In genomic region chr3:152259409-152259808, GRCm38 (mm10) we compare ENCODE assay signal across 8 mouse cellular contexts. TPM values are rescaled to one million over a fixed set of nuclear protein-coding genes. Genes with fewer than 3 reads are reported as not detected.
DNase-seq lines count a peak whose midpoint lies in the region; ATAC-seq and TF ChIP-seq lines count a peak whose summit lies in the region.
"Not testable (repeated sequence)": the region's sequence is repeated elsewhere in the genome, so short reads cannot be mapped to it uniquely, and the experiment has no call there.

No protein-coding gene starts in this region.

- not testable (repeated sequence) for H3K4me3 ChIP-seq in cerebellum, adult 2 months (replicated peaks; ENCODE audit: insufficient read depth, low read depth, low read length); layer of hippocampus, adult 2 months; lung, embryonic 14.5 days (ENCODE audit: low read depth, low read length)

- peak; percentile 60 to 75 for ATAC-seq in hematopoietic stem cell, adult 5-6 weeks (replicated peaks in 1 of 2; ENCODE audit: insufficient read depth in 1 of 2, low FRiP score in 2 of 2, low TSS enrichment in 1 of 2, low read depth in 1 of 2, poor library complexity in 2 of 2, severe bottlenecking in 2 of 2)
- peak; percentile 66 for ATAC-seq in lung, embryonic 14.5 days (ENCODE audit: insufficient read depth)

- not testable (repeated sequence) for H3K36me3 ChIP-seq in lung, embryonic 14.5 days (ENCODE audit: insufficient read depth)

- H3K4me2 ChIP-seq in lung, embryonic 14.5 days = not testable (repeated sequence)

- H3K4me1 ChIP-seq in cerebellum, adult 2 months (ENCODE audit: control insufficient read depth, insufficient read depth, low read length); lung, embryonic 14.5 days (ENCODE audit: insufficient read depth): not testable (repeated sequence)

- DNase-seq in MEL-GATA-1-ER (ENCODE audit: extremely low read depth, low read depth) = peak; percentile 88
- peak; percentile 47 to 67 for DNase-seq in cerebellum, adult 2 months
- peak; percentile 63 to 87 for DNase-seq in frontal cortex, adult 2 months (ENCODE audit: extremely low spot score in 1 of 2, low spot score in 1 of 2)
- DNase-seq in layer of hippocampus, adult 2 months (ENCODE audit: low spot score in 2 of 2) = peak; percentile 66 to 79
- DNase-seq in lung, embryonic 14.5 days = peak; percentile 94
- peak; percentile 50 for DNase-seq in retina, adult 2 months (ENCODE audit: low read depth, low spot score)
- peak; percentile 67 for DNase-seq in thymus, postnatal 25 days

- not testable (repeated sequence) for H3K9ac ChIP-seq in lung, embryonic 14.5 days

- H3K27me3 ChIP-seq in cerebellum, adult 2 months (ENCODE audit: control insufficient read depth, insufficient read depth, low read length); lung, embryonic 14.5 days (ENCODE audit: insufficient read depth, low read length): not testable (repeated sequence)

- peak; percentile 59; the same call in 1 of the 2 replicates for TF ChIP-seq CTCF in cerebellum, adult 2 months (IDR thresholded peaks at IDR 0.05; ENCODE audit: borderline replicate concordance, insufficient read depth, low read depth, low read length)
- peak; percentile 94 for TF ChIP-seq CTCF in layer of hippocampus, adult 2 months (conservative IDR thresholded peaks at IDR 0.05)
- peak; percentile 91 for TF ChIP-seq CTCF in lung, embryonic 14.5 days (IDR thresholded peaks at IDR 0.05; ENCODE audit: low read depth)

- H3K27ac ChIP-seq in cerebellum, adult 2 months (ENCODE audit: insufficient read depth, low read length); layer of hippocampus, adult 2 months; lung, embryonic 14.5 days (ENCODE audit: low read depth): not testable (repeated sequence)

- not testable (repeated sequence) for TF ChIP-seq POLR2A in cerebellum, adult 2 months (IDR thresholded peaks at IDR 0.05; ENCODE audit: borderline replicate concordance, insufficient read depth, low read length)

- 30% methylated on average over 8 of the region's 9 CpGs for WGBS in cerebellum, adult 2 months
- WGBS in lung, embryonic 14.5 days = 40% methylated on average over 7 of the region's 9 CpGs

- H3K9me3 ChIP-seq in lung, embryonic 14.5 days (ENCODE audit: low read depth, low read length) = not testable (repeated sequence)

RNA-seq across cellular contexts. Expression of gene Nexn, which starts 6.7 kb away (rescaled TPM):
- 5.3 and 6.5 TPM in 2 replicates for polyA plus RNA-seq in cerebellum, adult 2 months (2012; rRNA removed)
- polyA plus RNA-seq in frontal cortex, adult 2 months (2012; rRNA removed) = 1.6 and 2.0 TPM in 2 replicates
- total RNA-seq in hematopoietic stem cell, adult 5-6 weeks (2017) = 1.5 and 2.3 TPM in 2 replicates
- total RNA-seq in layer of hippocampus, adult 2 months (2021) = 1 to 10 TPM in 1 of 2 experiments, under 1 TPM in 1; 0.95 to 1.8 TPM
- polyA plus RNA-seq in lung, embryonic 14.5 days (2014; fragmentation: Nextera tagmentation; extraction: Ambion mirVana) = 72.6 and 80.5 TPM in 2 replicates

RNA-seq across cellular contexts. Expression of gene Fubp1, which starts 49.2 kb away (rescaled TPM):
- 94.5 and 110 TPM in 2 replicates for polyA plus RNA-seq in cerebellum, adult 2 months (2012; rRNA removed)
- polyA plus RNA-seq in frontal cortex, adult 2 months (2012; rRNA removed) = 95.9 and 109 TPM in 2 replicates
- total RNA-seq in hematopoietic stem cell, adult 5-6 weeks (2017) = 288 and 297 TPM in 2 replicates
- 100 to 1,000 TPM; 123 to 140 TPM for total RNA-seq in layer of hippocampus, adult 2 months (2021)
- 300 and 305 TPM in 2 replicates for polyA plus RNA-seq in lung, embryonic 14.5 days (2014; fragmentation: Nextera tagmentation; extraction: Ambion mirVana)

RNA-seq across cellular contexts. Expression of gene Dnajb4, which starts 49.3 kb away (rescaled TPM):
- 45.2 and 49.1 TPM in 2 replicates for polyA plus RNA-seq in cerebellum, adult 2 months (2012; rRNA removed)
- polyA plus RNA-seq in frontal cortex, adult 2 months (2012; rRNA removed) = 45.3 and 49.9 TPM in 2 replicates
- total RNA-seq in hematopoietic stem cell, adult 5-6 weeks (2017) = 85.7 and 94.4 TPM in 2 replicates
- 10 to 100 TPM; 61.5 to 62.6 TPM for total RNA-seq in layer of hippocampus, adult 2 months (2021)
- 33.7 and 36.8 TPM in 2 replicates for polyA plus RNA-seq in lung, embryonic 14.5 days (2014; fragmentation: Nextera tagmentation; extraction: Ambion mirVana)
